Mouse (Mus musculus): ENCODE data around the gene Fcgr1.
A peak's percentile ranks its signal among the peaks of the same experiment; 100 is the strongest.
"Not testable (repeated sequence)": the region's sequence is repeated elsewhere in the genome, so short reads cannot be mapped to it uniquely, and the experiment has no call there.

Gene Fcgr1

DNA sequence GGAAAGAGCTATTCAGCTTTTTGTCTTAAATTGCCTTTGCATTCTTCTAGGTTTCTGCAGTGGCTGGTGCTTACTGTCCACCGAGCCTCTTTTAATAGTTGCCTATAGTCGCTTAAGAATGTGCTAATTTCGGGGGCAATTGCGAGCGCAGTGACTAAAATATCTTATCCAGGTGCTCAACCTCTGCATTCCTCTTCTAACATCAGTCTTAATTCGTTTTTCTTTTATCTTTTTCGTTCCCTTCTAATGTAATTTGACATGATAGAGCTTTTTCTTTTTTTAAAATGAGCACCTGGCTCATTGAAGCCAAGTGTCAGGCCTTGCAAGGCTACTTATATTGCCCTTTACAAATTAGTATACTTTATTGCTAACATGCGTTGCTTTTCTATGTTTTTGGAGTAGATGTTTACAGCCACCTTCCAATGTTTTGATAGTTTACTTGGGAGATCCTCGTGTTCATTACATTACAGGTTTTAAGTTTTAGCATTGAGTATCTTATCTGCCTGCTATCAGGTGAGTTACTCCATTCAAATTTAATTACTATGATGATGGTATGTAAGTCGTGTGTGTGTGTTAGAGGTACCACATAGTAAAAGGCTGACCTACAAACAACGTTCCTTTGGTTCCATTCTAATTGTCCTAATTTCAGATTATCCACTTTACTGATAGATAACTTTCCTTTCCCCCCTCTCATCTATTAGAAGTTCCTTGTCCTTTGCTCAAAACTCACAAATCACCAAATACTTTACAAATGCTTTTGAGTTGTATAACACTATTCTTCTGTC, 46.2 kb downstream of the Fcgr1 start:
- DNase-seq = no peak

GRCm38 (mm10) chr3:96246427-96246856, 47.3 kb downstream of the Fcgr1 start, which contains the start of gene Hist2h3c1:
Hist2h3c1 (plus strand) TSS chr3:96246685.
- not testable (repeated sequence) for DNase-seq

- DNase-seq = not testable (repeated sequence)
Observed at GRCm38 (mm10) chr3:96246018-96246417, 47.8 kb downstream of the Fcgr1 start.

DNA sequence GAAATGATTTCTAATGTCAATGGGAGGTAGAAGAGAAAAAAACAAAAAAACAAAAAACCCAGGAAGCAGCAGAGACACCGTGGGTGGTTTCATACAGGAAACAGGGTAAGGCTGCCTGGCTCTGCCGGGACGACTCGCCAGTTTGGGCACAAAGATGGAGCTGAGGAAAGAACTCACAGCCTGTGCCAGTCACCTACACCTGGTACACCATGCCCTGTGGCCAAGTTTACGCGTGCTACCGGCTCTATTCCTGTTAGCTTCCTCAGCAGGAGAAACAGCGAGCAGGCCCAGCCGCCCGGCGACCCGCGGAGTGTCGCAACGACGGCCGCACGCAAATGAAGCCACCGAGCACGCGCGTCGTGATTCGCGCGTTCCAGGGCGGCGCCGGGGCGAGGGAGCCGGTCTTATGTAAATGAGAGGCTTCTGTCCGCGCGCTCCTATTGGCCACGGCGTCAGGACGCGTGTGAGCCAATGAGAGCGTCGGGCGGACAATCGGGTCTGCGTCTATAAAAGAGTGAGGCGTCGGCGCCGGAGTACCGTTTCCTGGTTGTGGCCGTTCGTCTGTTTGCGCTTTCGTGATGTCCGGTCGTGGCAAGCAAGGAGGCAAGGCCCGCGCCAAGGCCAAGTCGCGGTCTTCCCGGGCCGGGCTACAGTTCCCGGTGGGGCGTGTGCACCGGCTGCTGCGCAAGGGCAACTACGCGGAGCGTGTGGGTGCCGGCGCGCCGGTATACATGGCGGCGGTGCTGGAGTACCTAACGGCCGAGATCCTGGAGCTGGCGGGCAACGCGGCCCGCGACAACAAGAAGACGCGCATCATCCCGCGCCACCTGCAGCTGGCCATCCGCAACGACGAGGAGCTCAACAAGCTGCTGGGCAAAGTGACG, 48.5 kb downstream of the Fcgr1 start, which contains the start of gene Hist2h2aa1:
Gene Hist2h2aa1 (plus strand): TSS at position 495 of the 884 bp plus-strand sequence.
- DNase-seq = peak; percentile 90

- peak; percentile 41 for DNase-seq
Observed at GRCm38 (mm10) chr3:96243921-96244572, 49.7 kb downstream of the Fcgr1 start.

DNA sequence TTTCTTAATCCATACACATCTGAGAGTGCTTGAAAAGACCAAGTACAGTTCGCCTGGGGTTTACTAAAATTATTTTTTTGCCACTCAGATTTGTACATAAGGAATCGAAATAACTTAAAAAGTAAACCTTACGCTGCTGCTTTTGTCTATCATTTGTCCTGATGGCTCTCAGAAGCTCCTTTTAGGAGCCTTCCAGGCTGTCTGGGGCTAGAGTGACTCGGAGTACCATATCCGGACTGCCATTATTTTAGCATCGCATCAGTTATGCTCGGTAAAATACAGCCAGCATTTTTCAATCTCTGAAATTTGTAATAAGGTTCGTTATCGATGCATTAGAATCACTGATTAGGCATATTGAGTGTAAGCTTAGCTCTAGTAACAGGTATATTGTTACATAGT, 53.0 kb downstream of the Fcgr1 start:
- DNase-seq = no peak

DNA sequence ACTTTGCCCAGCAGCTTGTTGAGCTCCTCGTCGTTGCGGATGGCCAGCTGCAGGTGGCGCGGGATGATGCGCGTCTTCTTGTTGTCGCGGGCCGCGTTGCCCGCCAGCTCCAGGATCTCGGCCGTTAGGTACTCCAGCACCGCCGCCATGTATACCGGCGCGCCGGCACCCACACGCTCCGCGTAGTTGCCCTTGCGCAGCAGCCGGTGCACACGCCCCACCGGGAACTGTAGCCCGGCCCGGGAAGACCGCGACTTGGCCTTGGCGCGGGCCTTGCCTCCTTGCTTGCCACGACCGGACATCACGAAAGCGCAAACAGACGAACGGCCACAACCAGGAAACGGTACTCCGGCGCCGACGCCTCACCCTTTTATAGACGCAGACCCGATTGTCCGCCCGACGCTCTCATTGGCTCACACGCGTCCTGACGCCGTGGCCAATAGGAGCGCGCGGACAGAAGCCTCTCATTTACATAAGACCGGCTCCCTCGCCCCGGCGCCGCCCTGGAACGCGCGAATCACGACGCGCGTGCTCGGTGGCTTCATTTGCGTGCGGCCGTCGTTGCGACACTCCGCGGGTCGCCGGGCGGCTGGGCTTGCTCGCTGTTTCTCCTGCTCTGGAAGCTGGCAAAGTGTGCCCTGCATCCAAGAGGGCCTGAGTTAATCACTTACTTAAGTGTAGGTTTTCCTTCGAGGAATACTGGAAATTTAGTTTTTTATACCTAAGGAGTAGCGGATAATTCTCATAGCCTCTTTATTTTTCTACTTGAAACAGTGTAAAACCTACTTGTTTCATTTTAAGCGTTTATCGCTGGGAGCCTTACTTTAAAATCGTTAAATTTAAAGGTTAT, 53.6 kb downstream of the Fcgr1 start, which contains the start of gene Hist2h2aa2:
Gene Hist2h2aa2 (minus strand): TSS at position 328 of the 850 bp plus-strand sequence.
- peak; percentile 95 for DNase-seq

GRCm38 (mm10) chr3:96238954-96239793, 54.6 kb downstream of the Fcgr1 start, which contains the start of gene Hist2h3c2:
Hist2h3c2 (minus strand) TSS chr3:96239127.
- DNase-seq = peak; percentile 51

- DNase-seq = no peak
Observed at GRCm38 (mm10) chr3:96237904-96238511, 55.8 kb downstream of the Fcgr1 start.

DNA sequence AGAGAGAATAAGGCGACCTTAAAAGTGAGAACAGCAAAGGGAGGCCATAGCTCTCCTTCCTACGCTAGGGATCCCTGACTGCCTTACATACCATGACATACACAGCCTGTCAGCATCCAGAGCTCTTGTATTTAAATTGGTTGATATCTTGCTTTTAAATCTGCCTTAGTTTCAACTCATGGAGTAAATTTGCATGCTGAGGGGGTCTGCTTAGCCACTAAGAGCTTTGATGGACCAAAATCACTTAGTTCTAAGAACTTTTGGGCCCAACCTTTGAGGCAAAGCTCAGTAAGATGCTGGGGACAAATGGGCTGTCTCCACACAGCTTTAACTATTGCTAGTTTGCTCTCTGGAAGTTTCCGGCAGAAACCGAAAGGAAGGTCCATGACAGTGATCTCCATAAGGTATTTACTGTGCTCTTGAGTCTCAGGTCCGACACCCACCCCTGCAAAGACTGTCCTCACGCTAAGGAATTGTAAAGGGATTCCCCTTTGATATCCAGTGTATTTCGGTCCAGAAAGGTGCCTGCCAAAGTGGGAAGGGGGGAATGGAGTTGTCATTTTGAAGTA, 56.4 kb downstream of the Fcgr1 start:
- no peak for DNase-seq

- DNase-seq = no peak
Observed at GRCm38 (mm10) chr3:96236834-96237334, 56.9 kb downstream of the Fcgr1 start.

DNA sequence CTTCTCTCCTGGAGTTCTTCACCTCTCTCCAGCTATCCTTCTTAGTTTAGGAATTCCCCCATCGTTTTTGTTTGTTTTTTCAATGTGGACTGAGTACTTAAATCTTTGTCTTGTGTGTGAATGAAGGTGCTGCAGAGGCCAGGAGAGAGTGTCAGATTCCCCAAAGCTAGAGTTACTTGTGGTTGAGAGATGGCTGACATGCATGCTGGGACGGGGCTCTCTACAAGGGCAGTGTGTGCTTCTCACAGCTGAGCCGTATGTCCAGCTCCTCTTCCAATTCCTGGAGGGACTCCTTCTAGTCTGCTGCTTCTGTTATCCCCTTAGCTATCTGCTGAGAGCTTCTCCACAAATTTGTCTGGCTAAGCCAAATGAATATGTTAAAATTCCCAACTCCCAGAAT, 57.9 kb downstream of the Fcgr1 start:
- no peak for DNase-seq

- no peak for DNase-seq
Observed at GRCm38 (mm10) chr3:96234914-96235313, 58.9 kb downstream of the Fcgr1 start.
